Mouse (Mus musculus): ENCODE measurements around the gene Snx15. TPM values are rescaled to one million over a fixed set of nuclear protein-coding genes. Genes with fewer than 3 reads are reported as not detected.

Snx15 gene
- total and polyA plus RNA-seq, 3 experiments: 13.2 to 70.1 (median 21.4) TPM

- H3K4me1 ChIP-seq (ENCODE audit: insufficient read depth, low read depth, low read length): peaks cover 46% of the 10 kb centered on the region
- TF ChIP-seq TAL1 (conservative IDR thresholded peaks at IDR 0.05; ENCODE audit: low read depth, low read length) (no peak), CTCF (IDR thresholded peaks at IDR 0.05; ENCODE audit: low read depth, low read length) (no peak), GATA2 (IDR thresholded peaks at IDR 0.05; ENCODE audit: borderline replicate concordance, low read depth, low read length) (no peak), GATA1 (IDR thresholded peaks at IDR 0.05; ENCODE audit: borderline replicate concordance, low read length) (no peak), POLR2AphosphoS5 (IDR thresholded peaks at IDR 0.05; ENCODE audit: insufficient replicate concordance, low read depth, low read length) (no peak)
- peak overlapping the region; percentile 3; the same call in 1 of the 2 replicates for H3K4me3 ChIP-seq (ENCODE audit: low read depth, low read length)
- no peaks in the 10 kb centered on the region for H3K9me3 ChIP-seq (replicated peaks)
- no peak for ATAC-seq (ENCODE audit: extremely low read depth, insufficient number of reproducible peaks, low FRiP score, poor library complexity, severe bottlenecking)
- DNase-seq (ENCODE audit: low spot score): no peak
- H3K27me3 ChIP-seq (ENCODE audit: insufficient read depth, low read length): no peaks in the 10 kb centered on the region
- peaks cover 82% of the 10 kb centered on the region for H3K36me3 ChIP-seq (replicated peaks)
Measured at GRCm38 (mm10) chr19:6070571-6071250, 57.4 kb downstream of the Snx15 start.

- DNase-seq (ENCODE audit: low spot score) (no peak), ATAC-seq (ENCODE audit: extremely low read depth, insufficient number of reproducible peaks, low FRiP score, poor library complexity, severe bottlenecking) (no peak)
- Histone ChIP-seq H3K36me3 (replicated peaks) (peaks cover 80% of the 10 kb centered on the region), H3K4me1 (ENCODE audit: insufficient read depth, low read depth, low read length) (peaks cover 43% of the 10 kb centered on the region), H3K27me3 (ENCODE audit: insufficient read depth, low read length) (no peaks in the 10 kb centered on the region), H3K4me3 (ENCODE audit: low read depth, low read length) (no peak overlapping the region), H3K9me3 (replicated peaks) (no peaks in the 10 kb centered on the region)
- TF ChIP-seq GATA2 (IDR thresholded peaks at IDR 0.05; ENCODE audit: borderline replicate concordance, low read depth, low read length) (no peak), TAL1 (conservative IDR thresholded peaks at IDR 0.05; ENCODE audit: low read depth, low read length) (no peak), POLR2AphosphoS5 (IDR thresholded peaks at IDR 0.05; ENCODE audit: insufficient replicate concordance, low read depth, low read length) (no peak), GATA1 (IDR thresholded peaks at IDR 0.05; ENCODE audit: borderline replicate concordance, low read length) (no peak), CTCF (IDR thresholded peaks at IDR 0.05; ENCODE audit: low read depth, low read length) (no peak)
Measured at GRCm38 (mm10) chr19:6069851-6070250, 58.3 kb downstream of the Snx15 start.

Other genes with a start within 250 kb of the Snx15 start
Only the 20 nearest of the 30 such genes appear.
- 38.5 and 40.9 TPM in 2 replicates for gene Capn1, start 112.4 kb downstream of the Snx15 start, total RNA-seq (2014; fragmentation: Nextera tagmentation)
- 55.5 and 56.5 TPM in 2 replicates for gene Capn1, start 112.4 kb downstream of the Snx15 start, total RNA-seq (2017)
- 140 and 168 TPM in 2 replicates for gene Capn1, start 112.4 kb downstream of the Snx15 start, polyA plus RNA-seq (2012)
- 27.0 and 39.7 TPM in 2 replicates for gene Syvn1, start 81.7 kb downstream of the Snx15 start, total RNA-seq (2014; fragmentation: Nextera tagmentation)
- 4.8 and 5.9 TPM in 2 replicates for gene Syvn1, start 81.7 kb downstream of the Snx15 start, total RNA-seq (2017)
- gene Syvn1, start 81.7 kb downstream of the Snx15 start, polyA plus RNA-seq (2012): 78.2 and 84.1 TPM in 2 replicates
- 46.6 and 51.6 TPM in 2 replicates for gene Mrpl49, start 70.5 kb downstream of the Snx15 start, total RNA-seq (2014; fragmentation: Nextera tagmentation)
- gene Mrpl49, start 70.5 kb downstream of the Snx15 start, total RNA-seq (2017): 46.9 and 52.4 TPM in 2 replicates
- 41.8 and 46.8 TPM in 2 replicates for gene Mrpl49, start 70.5 kb downstream of the Snx15 start, polyA plus RNA-seq (2012)
- 3,086 and 3,502 TPM in 2 replicates for gene Fau, start 70.5 kb downstream of the Snx15 start, total RNA-seq (2014; fragmentation: Nextera tagmentation)
- 2,639 and 2,986 TPM in 2 replicates for gene Fau, start 70.5 kb downstream of the Snx15 start, total RNA-seq (2017)
- gene Fau, start 70.5 kb downstream of the Snx15 start, polyA plus RNA-seq (2012): 5,636 and 5,712 TPM in 2 replicates
- 8.3 and 16.3 TPM in 2 replicates for gene Znhit2, start 67.1 kb downstream of the Snx15 start, total RNA-seq (2014; fragmentation: Nextera tagmentation)
- gene Znhit2, start 67.1 kb downstream of the Snx15 start, total RNA-seq (2017): 11.0 and 23.3 TPM in 2 replicates
- gene Znhit2, start 67.1 kb downstream of the Snx15 start, polyA plus RNA-seq (2012): 58.7 and 60.6 TPM in 2 replicates
- 22.9 and 24.0 TPM in 2 replicates for gene Tm7sf2, start 59.9 kb downstream of the Snx15 start, total RNA-seq (2014; fragmentation: Nextera tagmentation)
- 17.2 and 21.4 TPM in 2 replicates for gene Tm7sf2, start 59.9 kb downstream of the Snx15 start, total RNA-seq (2017)
- gene Tm7sf2, start 59.9 kb downstream of the Snx15 start, polyA plus RNA-seq (2012): 15.0 and 20.0 TPM in 2 replicates
- gene Vps51, start 51.1 kb downstream of the Snx15 start, total RNA-seq (2014; fragmentation: Nextera tagmentation): 24.7 and 32.4 TPM in 2 replicates
- 33.2 and 39.8 TPM in 2 replicates for gene Vps51, start 51.1 kb downstream of the Snx15 start, total RNA-seq (2017)
- 29.3 and 34.9 TPM in 2 replicates for gene Vps51, start 51.1 kb downstream of the Snx15 start, polyA plus RNA-seq (2012)
- not detected in 2 replicates for gene Tmem262, start 48.3 kb downstream of the Snx15 start, total RNA-seq (2014; fragmentation: Nextera tagmentation)
- gene Tmem262, start 48.3 kb downstream of the Snx15 start, total RNA-seq (2017): not detected in 2 replicates
- gene Tmem262, start 48.3 kb downstream of the Snx15 start, polyA plus RNA-seq (2012): not detected in 2 replicates
- gene Gm28374, start 46.0 kb downstream of the Snx15 start, total RNA-seq (2014; fragmentation: Nextera tagmentation): not detected in 2 replicates
- gene Gm28374, start 46.0 kb downstream of the Snx15 start, total RNA-seq (2017): 0.87 and 0.98 TPM in 2 replicates
- 0.37 and 0.75 TPM in 2 replicates for gene Gm28374, start 46.0 kb downstream of the Snx15 start, polyA plus RNA-seq (2012)
- 21.6 and 24.5 TPM in 2 replicates for gene Zfpl1, start 43.3 kb downstream of the Snx15 start, total RNA-seq (2014; fragmentation: Nextera tagmentation)
- gene Zfpl1, start 43.3 kb downstream of the Snx15 start, total RNA-seq (2017): 32.8 and 36.1 TPM in 2 replicates
- 56.3 and 59.9 TPM in 2 replicates for gene Zfpl1, start 43.3 kb downstream of the Snx15 start, polyA plus RNA-seq (2012)
- 24.7 and 45.0 TPM in 2 replicates for gene Cdca5, start 43.3 kb downstream of the Snx15 start, total RNA-seq (2014; fragmentation: Nextera tagmentation)
- 40.5 and 43.3 TPM in 2 replicates for gene Cdca5, start 43.3 kb downstream of the Snx15 start, total RNA-seq (2017)
- gene Cdca5, start 43.3 kb downstream of the Snx15 start, polyA plus RNA-seq (2012): 14.8 and 17.6 TPM in 2 replicates
- gene AC131692.1, start 33.9 kb downstream of the Snx15 start, total RNA-seq (2014; fragmentation: Nextera tagmentation): 1.3 and 5.6 TPM in 2 replicates
- gene AC131692.1, start 33.9 kb downstream of the Snx15 start, total RNA-seq (2017): 1.3 and 1.4 TPM in 2 replicates
- 3.4 and 3.5 TPM in 2 replicates for gene AC131692.1, start 33.9 kb downstream of the Snx15 start, polyA plus RNA-seq (2012)
- gene Naaladl1, start 22.5 kb downstream of the Snx15 start, total RNA-seq (2014; fragmentation: Nextera tagmentation): 1.1 and 1.8 TPM in 2 replicates
- 0.44 and 0.87 TPM in 2 replicates for gene Naaladl1, start 22.5 kb downstream of the Snx15 start, total RNA-seq (2017)
- 0.32 and 0.36 TPM in 2 replicates for gene Naaladl1, start 22.5 kb downstream of the Snx15 start, polyA plus RNA-seq (2012)
- 7.9 and 10.1 TPM in 2 replicates for gene Sac3d1, start 9.7 kb downstream of the Snx15 start, total RNA-seq (2014; fragmentation: Nextera tagmentation)
- gene Sac3d1, start 9.7 kb downstream of the Snx15 start, total RNA-seq (2017): 10.2 and 22.9 TPM in 2 replicates
- 69.2 and 78.7 TPM in 2 replicates for gene Sac3d1, start 9.7 kb downstream of the Snx15 start, polyA plus RNA-seq (2012)
- gene Batf2, start 12.7 kb upstream of the Snx15 start, total RNA-seq (2014; fragmentation: Nextera tagmentation): not detected in 2 replicates
- 0.33 TPM in 1 of 2 replicates, not detected in the other for gene Batf2, start 12.7 kb upstream of the Snx15 start, total RNA-seq (2017)
- not detected in 2 replicates for gene Batf2, start 12.7 kb upstream of the Snx15 start, polyA plus RNA-seq (2012)
- 49.8 and 60.0 TPM in 2 replicates for gene Arl2, start 13.2 kb upstream of the Snx15 start, total RNA-seq (2014; fragmentation: Nextera tagmentation)
- gene Arl2, start 13.2 kb upstream of the Snx15 start, total RNA-seq (2017): 28.5 and 29.2 TPM in 2 replicates
- 76.9 and 83.5 TPM in 2 replicates for gene Arl2, start 13.2 kb upstream of the Snx15 start, polyA plus RNA-seq (2012)
- gene Majin, start 56.1 kb upstream of the Snx15 start, total RNA-seq (2014; fragmentation: Nextera tagmentation): not detected in 2 replicates
- 0.11 TPM in 1 of 2 replicates, not detected in the other for gene Majin, start 56.1 kb upstream of the Snx15 start, total RNA-seq (2017)
- gene Majin, start 56.1 kb upstream of the Snx15 start, polyA plus RNA-seq (2012): not detected in 2 replicates
- gene Gpha2, start 98.1 kb upstream of the Snx15 start, total RNA-seq (2014; fragmentation: Nextera tagmentation): not detected in 2 replicates
- gene Gpha2, start 98.1 kb upstream of the Snx15 start, total RNA-seq (2017): not detected in 2 replicates
- not detected in 2 replicates for gene Gpha2, start 98.1 kb upstream of the Snx15 start, polyA plus RNA-seq (2012)
- gene Ppp2r5b, start 107.6 kb upstream of the Snx15 start, total RNA-seq (2014; fragmentation: Nextera tagmentation): 3.4 and 9.0 TPM in 2 replicates
- 5.6 and 6.0 TPM in 2 replicates for gene Ppp2r5b, start 107.6 kb upstream of the Snx15 start, total RNA-seq (2017)
- gene Ppp2r5b, start 107.6 kb upstream of the Snx15 start, polyA plus RNA-seq (2012): 7.1 and 8.9 TPM in 2 replicates
- gene Atg2a, start 113.4 kb upstream of the Snx15 start, total RNA-seq (2014; fragmentation: Nextera tagmentation): 18.4 and 31.8 TPM in 2 replicates
- 7.0 and 9.4 TPM in 2 replicates for gene Atg2a, start 113.4 kb upstream of the Snx15 start, total RNA-seq (2017)
- gene Atg2a, start 113.4 kb upstream of the Snx15 start, polyA plus RNA-seq (2012): 44.4 and 45.0 TPM in 2 replicates